Mouse (Mus musculus) forebrain, embryonic 12.5 days (tissue): ENCODE measurements around the gene Vps13d. TPM values are rescaled to one million over a fixed set of nuclear protein-coding genes. Genes with fewer than 3 reads are reported as not detected.

Source experiments
- ATAC-seq: fragments of 200-750 bp; cut with Nextera tagmentation; 2 replicates; pipeline ENCODE4 v1.8.0; 2017; ENCODE audit warnings: moderate TSS enrichment; ENCODE audit not compliant: low FRiP score
- H3K27ac ChIP-seq: fragments of 300-500 bp; sonication (generic); 2 replicates; pipeline ENCODE4 v1.5.1; 2016; ENCODE audit warnings: mild to moderate bottlenecking
- H3K27me3 ChIP-seq: fragments of 300-500 bp; sonication (generic); 2 replicates; pipeline ENCODE4 v1.6.1; 2016; ENCODE audit warnings: mild to moderate bottlenecking
- H3K36me3 ChIP-seq: fragments of 300-500 bp; sonication (generic); replicated peaks from 2 replicates; pipeline ENCODE4 v1.6.1; 2016; ENCODE audit warnings: mild to moderate bottlenecking
- H3K4me1 ChIP-seq: fragments of 300-500 bp; sonication (generic); 2 replicates; pipeline ENCODE4 v1.6.1; 2016
- H3K4me2 ChIP-seq: fragments of 300-500 bp; sonication (generic); 2 replicates; pipeline ENCODE4 v1.6.1; 2016; ENCODE audit warnings: mild to moderate bottlenecking, moderate library complexity
- H3K4me3 ChIP-seq: fragments of 300-500 bp; sonication (generic); replicated peaks from 2 replicates; pipeline ENCODE4 v1.5.1; 2016; ENCODE audit warnings: mild to moderate bottlenecking
- H3K9ac ChIP-seq: fragments of 300-500 bp; sonication (generic); 2 replicates; pipeline ENCODE4 v1.6.1; 2016; ENCODE audit warnings: mild to moderate bottlenecking
- H3K9me3 ChIP-seq: fragments of 300-500 bp; sonication (generic); 2 replicates; pipeline ENCODE4 v1.6.1; 2016
- WGBS: fragments of 180-500 bp; shearing (Covaris S2); methylation state at CpG from one replicate; pipeline ENCODE4 v1.1.7; 2016; 5-methylcytosine and 5-hydroxymethylcytosine counted together
- polyA plus RNA-seq: library from polyadenylated mRNA; unstranded; fragments of >200 nt; fragmentation: Nextera tagmentation; extraction: Ambion mirVana; gene quantifications from 2 replicates; pipeline ENCODE4 v1.2.1, GENCODE M21; 2016

The Vps13d gene
- polyA plus RNA-seq, 1 experiment from 2014 or later, result 5.7 TPM

DNA sequence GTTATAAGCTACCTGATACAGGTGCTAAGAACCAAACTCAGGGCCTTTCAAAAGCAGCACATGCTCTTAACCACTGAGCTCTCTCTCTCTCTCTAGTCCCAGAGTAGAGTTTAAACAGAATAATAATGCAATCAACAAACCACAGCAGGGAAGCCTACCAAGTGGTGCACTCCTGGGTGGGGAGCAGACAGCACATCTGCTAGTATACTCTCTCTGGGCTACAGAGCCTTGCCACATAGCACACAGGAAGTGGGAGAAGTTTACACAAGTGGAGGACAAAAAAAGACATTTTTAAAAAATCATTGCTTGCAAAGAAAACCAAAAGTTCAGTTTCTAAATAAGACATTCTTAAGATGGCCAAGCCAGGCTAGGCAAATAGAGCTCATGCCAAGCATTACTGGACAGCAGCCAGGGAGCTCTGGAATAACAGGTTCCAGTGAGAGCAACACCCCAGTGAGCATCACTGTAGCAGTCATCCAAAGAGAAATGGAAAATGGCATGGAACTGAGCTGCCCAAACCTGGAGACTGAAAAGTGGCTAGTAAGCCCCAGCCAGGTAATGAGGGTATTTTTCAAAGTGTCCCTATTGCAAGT lies 64.8 kb downstream of the Vps13d start:
- H3K4me2 ChIP-seq, result no peak overlapping the region
- no peaks in the 10 kb centered on the region for H3K9me3 ChIP-seq
- no peak overlapping the region for H3K27ac ChIP-seq
- H3K4me3 ChIP-seq, result no peak overlapping the region
- peaks cover 70% of the 10 kb centered on the region for H3K36me3 ChIP-seq
- no peak overlapping the region for H3K9ac ChIP-seq
- ATAC-seq, result no peak
- no peaks in the 10 kb centered on the region for H3K27me3 ChIP-seq
- H3K4me1 ChIP-seq, result no peaks in the 10 kb centered on the region

DNA sequence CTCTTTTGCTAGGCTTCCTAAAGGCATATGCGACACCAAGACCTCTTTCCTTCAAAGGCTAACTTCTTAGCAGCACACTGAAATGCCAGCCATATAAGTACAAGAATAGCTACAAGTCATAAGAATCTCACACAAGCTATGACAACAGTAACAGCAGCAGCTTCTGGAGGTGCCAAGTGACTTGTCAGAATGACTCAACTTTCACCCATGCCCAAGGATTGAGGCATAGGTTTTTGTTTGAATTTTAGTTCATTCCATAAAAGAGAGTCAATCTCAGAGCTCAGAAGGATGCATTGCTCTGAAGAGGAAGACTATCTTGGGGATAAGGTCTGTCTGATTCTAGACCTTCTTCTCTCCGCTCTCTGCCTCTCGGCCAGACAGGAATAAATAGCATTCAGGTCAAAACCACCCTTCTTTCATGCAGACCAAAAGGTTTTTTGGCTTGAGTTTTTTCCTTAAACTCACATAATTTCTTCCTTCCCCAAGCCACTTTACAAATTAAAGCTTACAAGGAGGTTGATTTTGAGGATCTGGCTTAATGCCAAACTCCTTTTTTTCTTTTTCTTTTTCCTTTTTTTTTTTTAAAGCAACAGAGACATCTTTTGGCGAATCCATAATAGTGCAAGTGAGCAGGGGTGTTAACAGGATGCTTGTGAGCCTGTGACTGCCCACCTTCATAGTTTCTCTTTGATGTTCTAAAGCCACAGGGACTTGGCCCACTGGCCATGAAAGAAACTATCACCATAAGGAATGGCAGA lies 69.2 kb downstream of the Vps13d start:
- Histone ChIP-seq H3K36me3 (peaks cover 62% of the 10 kb centered on the region), H3K4me2 (no peak overlapping the region)
- WGBS, result 87% methylated on average over 4 of the region's 4 CpGs

DNA sequence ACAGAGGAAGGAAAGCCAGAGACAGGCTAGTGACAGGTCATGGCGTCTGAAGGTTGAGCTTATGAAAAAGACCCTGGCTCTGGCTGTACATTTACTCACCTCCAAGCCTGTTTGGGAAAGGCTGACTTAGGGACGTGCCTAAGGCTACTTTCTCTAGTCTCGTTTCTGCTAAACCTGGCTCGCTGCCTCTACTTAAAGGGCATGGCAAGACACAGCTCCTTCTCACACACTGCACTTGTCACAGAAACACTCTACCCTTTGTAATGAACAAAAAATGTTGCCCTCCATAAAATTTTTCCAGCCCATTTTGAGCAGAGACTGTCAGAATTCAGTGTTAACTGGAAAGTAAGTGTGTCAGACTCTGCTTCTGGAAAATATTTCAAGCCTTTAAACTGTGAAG lies 70.4 kb downstream of the Vps13d start:
- Histone ChIP-seq H3K9ac (no peak overlapping the region), H3K4me3 (no peak overlapping the region), H3K4me2 (no peak overlapping the region), H3K27me3 (no peaks in the 10 kb centered on the region), H3K27ac (no peak overlapping the region), H3K9me3 (no peaks in the 10 kb centered on the region), H3K36me3 (peaks cover 60% of the 10 kb centered on the region), H3K4me1 (no peaks in the 10 kb centered on the region)
- ATAC-seq, result no peak
- WGBS, result 81% methylated on average over 4 of the region's 4 CpGs

More for the DNA sequence above, 69.2 kb downstream of the Vps13d start:
- ATAC-seq, result no peak
- Histone ChIP-seq H3K4me1 (no peaks in the 10 kb centered on the region), H3K27ac (no peak overlapping the region), H3K4me3 (no peak overlapping the region), H3K9me3 (no peaks in the 10 kb centered on the region), H3K9ac (no peak overlapping the region), H3K27me3 (no peaks in the 10 kb centered on the region)

DNA sequence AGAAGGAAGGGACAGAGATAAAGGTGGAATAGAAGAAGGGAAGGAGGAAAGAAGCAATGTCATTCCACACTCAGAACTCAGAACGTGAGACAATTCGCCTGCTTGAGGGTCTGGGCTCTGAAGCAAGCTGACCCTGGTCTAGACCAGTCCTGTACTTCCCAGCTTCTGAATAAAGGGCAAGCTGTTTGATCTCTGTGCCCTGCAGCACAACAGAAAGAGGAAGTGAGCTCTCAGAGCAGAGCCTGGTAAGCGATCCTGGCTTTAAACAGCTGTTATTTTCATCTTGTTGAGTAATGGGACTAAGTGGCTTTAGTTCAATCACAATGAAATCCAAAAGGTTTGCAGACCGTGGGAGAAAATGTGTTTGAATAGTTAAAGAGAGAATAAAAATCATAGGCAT lies 83.2 kb downstream of the Vps13d start:
- 58% methylated on average over 4 of the region's 4 CpGs for WGBS
- H3K4me2 ChIP-seq, result no peak overlapping the region
- H3K9me3 ChIP-seq, result no peaks in the 10 kb centered on the region
- no peak overlapping the region for H3K27ac ChIP-seq
- H3K4me1 ChIP-seq, result no peaks in the 10 kb centered on the region
- H3K27me3 ChIP-seq, result no peaks in the 10 kb centered on the region
- no peak overlapping the region for H3K9ac ChIP-seq
- peaks cover 65% of the 10 kb centered on the region for H3K36me3 ChIP-seq
- no peak for ATAC-seq
- no peak overlapping the region for H3K4me3 ChIP-seq

DNA sequence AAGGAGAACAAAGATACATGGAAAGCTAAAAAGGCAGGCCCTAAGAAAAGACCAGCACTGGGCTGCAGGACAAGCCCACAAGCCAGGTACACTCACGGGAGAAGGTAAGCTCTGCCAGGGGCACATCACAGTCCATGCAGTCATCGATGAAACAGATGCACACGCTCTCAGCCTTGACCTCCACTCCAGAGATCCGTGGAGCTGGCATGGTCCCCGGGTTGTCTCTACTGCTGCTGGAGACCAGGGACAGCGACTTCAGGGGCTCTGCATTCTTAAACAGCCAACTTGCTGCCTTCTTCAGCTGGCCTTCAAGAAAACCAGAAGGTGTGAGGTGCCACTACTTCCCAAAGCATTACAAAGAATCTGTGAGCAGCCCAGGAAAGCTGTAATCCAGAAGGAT lies 84.1 kb downstream of the Vps13d start:
- Histone ChIP-seq H3K27me3 (no peaks in the 10 kb centered on the region), H3K27ac (no peak overlapping the region), H3K9me3 (no peaks in the 10 kb centered on the region), H3K4me3 (no peak overlapping the region), H3K4me1 (no peaks in the 10 kb centered on the region), H3K9ac (no peak overlapping the region), H3K4me2 (no peak overlapping the region), H3K36me3 (peaks cover 65% of the 10 kb centered on the region)
- no peak for ATAC-seq
- WGBS, result 86% methylated on average over 6 of the region's 6 CpGs

DNA sequence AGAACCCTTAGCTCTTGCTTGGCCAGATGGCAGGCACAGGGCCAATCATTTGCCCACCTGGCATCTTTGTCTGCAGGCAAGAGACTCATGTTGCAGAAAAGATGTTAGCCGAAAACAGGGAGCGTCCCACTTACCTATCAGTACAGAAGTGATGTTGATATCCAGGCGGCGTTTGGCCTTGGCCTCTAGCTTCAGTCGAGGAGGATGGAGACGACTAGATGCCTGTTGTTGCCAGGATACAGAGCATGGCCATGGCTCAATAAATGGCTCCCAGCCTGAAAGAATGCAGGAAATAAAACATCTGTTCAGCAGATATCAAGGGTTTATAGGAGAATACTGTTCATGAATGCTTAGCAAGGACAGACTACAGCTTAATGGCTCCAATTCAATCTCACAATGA lies 88.0 kb downstream of the Vps13d start:
- WGBS, result 92% methylated on average over 6 of the region's 6 CpGs
- Histone ChIP-seq H3K4me1 (peaks cover 5% of the 10 kb centered on the region), H3K27ac (no peak overlapping the region), H3K9me3 (no peaks in the 10 kb centered on the region), H3K36me3 (peaks cover 62% of the 10 kb centered on the region), H3K4me3 (no peak overlapping the region), H3K4me2 (no peak overlapping the region), H3K27me3 (no peaks in the 10 kb centered on the region), H3K9ac (no peak overlapping the region)
- ATAC-seq, result no peak

DNA sequence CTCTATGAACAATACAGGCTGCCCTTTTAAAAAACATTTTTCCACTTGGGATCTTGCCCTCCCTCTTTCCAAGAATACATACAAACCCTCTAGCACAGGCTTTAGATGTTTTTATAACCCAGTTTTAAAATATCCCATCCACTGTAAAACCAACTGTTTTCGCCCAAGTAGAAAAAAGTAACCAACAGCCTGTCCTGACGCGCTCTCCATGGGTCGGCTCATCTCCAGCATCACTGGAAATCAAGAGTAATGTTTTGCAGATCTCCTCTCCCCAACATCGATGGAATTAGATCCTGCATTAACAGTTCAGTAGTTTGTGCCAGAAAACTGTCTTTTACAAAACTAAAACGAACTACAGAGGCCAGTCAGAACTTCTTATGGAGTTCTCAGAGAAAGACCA lies 89.5 kb downstream of the Vps13d start:
- Histone ChIP-seq H3K4me1 (peaks cover 5% of the 10 kb centered on the region), H3K27ac (no peak overlapping the region), H3K9me3 (no peaks in the 10 kb centered on the region), H3K4me2 (no peak overlapping the region), H3K36me3 (peaks cover 55% of the 10 kb centered on the region), H3K27me3 (no peaks in the 10 kb centered on the region), H3K9ac (no peak overlapping the region), H3K4me3 (no peak overlapping the region)
- no peak for ATAC-seq
- WGBS, result 62% methylated on average over 6 of the region's 6 CpGs

DNA sequence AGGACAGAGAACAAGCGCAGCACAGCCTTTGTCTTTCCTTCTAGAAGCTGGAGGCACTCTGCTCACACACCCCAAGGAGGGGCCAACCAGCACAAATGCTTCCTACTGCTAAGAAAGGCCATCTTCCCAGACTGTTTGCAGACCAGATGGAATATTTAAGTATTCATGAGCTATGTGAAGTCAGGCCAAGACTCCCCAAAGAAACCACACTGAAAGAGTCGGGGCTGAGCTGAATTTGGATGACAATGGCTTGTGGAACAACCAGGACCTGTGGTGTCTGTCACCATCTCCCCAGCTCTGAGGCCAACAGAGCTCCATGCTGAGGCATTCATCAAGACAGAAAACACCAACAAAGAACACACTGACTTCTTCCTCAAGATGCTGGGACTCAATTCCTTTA lies 89.9 kb downstream of the Vps13d start:
- H3K4me2 ChIP-seq, result no peak overlapping the region
- no peak overlapping the region for H3K9ac ChIP-seq
- no peak overlapping the region for H3K27ac ChIP-seq
- H3K36me3 ChIP-seq, result peaks cover 51% of the 10 kb centered on the region
- no peaks in the 10 kb centered on the region for H3K27me3 ChIP-seq
- no peak overlapping the region for H3K4me3 ChIP-seq
- no peak for ATAC-seq
- H3K9me3 ChIP-seq, result no peaks in the 10 kb centered on the region
- H3K4me1 ChIP-seq, result peaks cover 5% of the 10 kb centered on the region
- WGBS, result 25% methylated on average over 2 of the region's 2 CpGs

DNA sequence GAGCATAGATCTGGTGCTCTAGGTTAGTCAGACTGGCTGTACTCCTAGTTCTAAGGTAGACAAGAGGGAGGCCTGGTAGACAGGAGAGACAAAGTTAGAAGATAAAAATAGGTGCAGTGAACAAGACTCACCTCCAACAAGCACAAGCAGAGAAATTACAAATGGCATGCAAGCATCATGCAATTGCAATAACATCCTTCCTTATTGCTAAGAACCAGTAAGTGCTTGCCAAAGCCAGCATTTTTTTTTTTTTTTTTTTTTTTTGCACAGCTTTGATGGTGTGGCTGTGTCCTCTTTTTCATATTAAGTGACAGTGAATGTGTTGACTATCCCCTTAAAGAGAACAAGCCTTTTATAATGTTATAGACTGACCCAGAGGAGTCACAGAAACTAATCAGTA lies 91.2 kb downstream of the Vps13d start:
- peaks cover 50% of the 10 kb centered on the region for H3K36me3 ChIP-seq
- no peak overlapping the region for H3K4me2 ChIP-seq
- peaks cover 5% of the 10 kb centered on the region for H3K4me1 ChIP-seq
- no peaks in the 10 kb centered on the region for H3K27me3 ChIP-seq
- no peak overlapping the region for H3K4me3 ChIP-seq
- no peak overlapping the region for H3K27ac ChIP-seq
- H3K9me3 ChIP-seq, result no peaks in the 10 kb centered on the region
- H3K9ac ChIP-seq, result no peak overlapping the region
- ATAC-seq, result no peak

DNA sequence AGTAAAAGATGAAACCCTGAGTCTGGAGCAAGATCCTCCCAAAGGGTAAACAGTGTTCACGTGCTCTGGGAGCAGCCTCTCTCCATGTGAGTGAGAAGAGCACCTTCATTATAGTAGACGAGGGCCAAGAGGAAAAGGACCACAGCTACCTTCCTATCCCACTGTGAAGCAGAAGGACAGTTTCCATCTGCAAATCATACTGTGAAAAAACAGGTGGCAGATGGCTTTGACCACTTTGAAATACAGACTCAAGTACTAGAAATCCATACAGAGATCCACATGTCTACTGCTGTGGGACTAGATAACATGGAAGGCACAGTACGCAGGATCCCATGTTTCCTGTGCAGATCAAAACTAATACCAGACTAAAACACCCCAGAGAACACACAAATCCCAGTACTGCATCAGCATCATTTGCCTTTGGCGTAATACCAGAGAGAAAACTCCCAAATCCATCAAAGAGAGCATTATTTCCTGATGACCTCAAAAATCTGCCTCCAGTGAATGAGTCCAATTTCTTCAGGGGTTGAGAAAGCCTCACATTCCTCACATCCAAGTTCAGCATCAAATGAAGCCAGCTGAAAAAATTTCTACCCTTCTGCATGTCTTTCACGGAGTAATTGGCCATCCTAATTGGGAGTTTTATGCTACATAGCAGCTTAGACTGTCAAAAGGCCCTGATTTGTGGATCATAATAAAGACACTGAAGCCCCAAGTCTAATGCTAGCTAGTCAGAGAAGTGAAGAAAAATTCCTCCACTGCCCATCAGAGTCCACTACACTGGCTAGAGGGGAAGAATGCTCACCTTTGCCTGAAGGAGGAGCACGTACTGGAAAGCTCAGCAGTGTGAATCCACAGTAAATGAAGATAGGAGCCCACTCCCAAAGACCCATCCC lies 92.7 kb downstream of the Vps13d start:
- no peak for ATAC-seq
- Histone ChIP-seq H3K36me3 (peaks cover 49% of the 10 kb centered on the region), H3K27ac (no peak overlapping the region), H3K9me3 (no peaks in the 10 kb centered on the region), H3K4me3 (no peak overlapping the region), H3K9ac (no peak overlapping the region), H3K27me3 (no peaks in the 10 kb centered on the region), H3K4me1 (peaks cover 5% of the 10 kb centered on the region), H3K4me2 (no peak overlapping the region)
- WGBS, result 79% methylated on average over 6 of the region's 6 CpGs

DNA sequence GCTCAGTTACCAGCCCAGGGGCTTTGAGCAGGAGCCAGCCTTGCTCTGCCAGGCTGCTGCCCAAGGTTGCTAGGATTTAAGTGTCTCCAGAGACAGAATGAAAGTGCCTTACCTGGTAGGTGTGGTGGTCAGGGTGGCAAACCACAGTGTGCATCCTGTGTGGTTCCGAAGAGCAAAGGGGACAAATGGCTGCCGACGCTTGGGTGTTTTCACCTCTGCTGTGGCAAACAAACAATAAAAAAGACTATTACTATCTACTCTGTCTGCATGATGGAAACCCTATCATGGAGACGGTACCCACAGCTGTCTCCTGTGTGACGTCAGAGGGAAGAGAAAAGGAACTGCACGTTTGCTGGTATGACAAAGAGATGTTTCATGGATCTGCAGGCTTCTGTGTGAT lies 95.0 kb downstream of the Vps13d start:
- no peaks in the 10 kb centered on the region for H3K27me3 ChIP-seq
- H3K4me1 ChIP-seq, result peaks cover 4% of the 10 kb centered on the region
- H3K9ac ChIP-seq, result no peak overlapping the region
- H3K4me2 ChIP-seq, result no peak overlapping the region
- 88% methylated on average over 6 of the region's 6 CpGs for WGBS
- no peak overlapping the region for H3K27ac ChIP-seq
- ATAC-seq, result no peak
- no peak overlapping the region for H3K4me3 ChIP-seq
- no peaks in the 10 kb centered on the region for H3K9me3 ChIP-seq
- peaks cover 43% of the 10 kb centered on the region for H3K36me3 ChIP-seq

DNA sequence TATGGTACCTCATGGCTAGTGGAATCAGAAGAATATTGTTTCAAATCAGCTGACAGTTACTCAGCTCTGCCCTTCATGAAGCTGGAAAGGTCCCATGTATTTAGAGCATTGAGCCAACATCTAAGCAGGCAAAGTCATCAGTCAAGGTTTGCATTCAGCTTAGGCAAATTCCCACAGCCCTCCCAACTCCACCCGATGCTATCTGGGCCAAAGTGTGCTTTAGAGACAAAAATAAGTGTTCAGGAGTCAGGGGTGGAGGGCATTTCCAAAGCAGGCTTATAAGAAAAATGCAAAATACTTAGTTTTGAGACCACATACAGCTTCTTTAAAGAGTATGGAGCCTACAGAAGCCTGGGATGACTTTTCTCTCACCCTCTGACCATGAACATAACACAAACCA lies 95.5 kb downstream of the Vps13d start:
- ATAC-seq, result no peak
- Histone ChIP-seq H3K27ac (no peak overlapping the region), H3K9me3 (no peaks in the 10 kb centered on the region), H3K9ac (no peak overlapping the region), H3K4me2 (no peak overlapping the region), H3K4me1 (no peaks in the 10 kb centered on the region), H3K4me3 (no peak overlapping the region), H3K27me3 (no peaks in the 10 kb centered on the region), H3K36me3 (peaks cover 46% of the 10 kb centered on the region)
- WGBS, result 88% methylated on average over 1 of the region's 1 CpGs
